Mouse (Mus musculus) MEL (cell line): ENCODE data around the gene Tfdp2.

Experiments
- CHD1 ChIP-seq: IDR thresholded peaks from 2 replicates; pipeline ENCODE4 v1.6.1; 2012; ENCODE audit warnings: low read depth, mild to moderate bottlenecking, inconsistent platforms, low read length, improper control_type of control experiment
- CTCF ChIP-seq, 3 experiments: IDR thresholded peaks in 2 of 3; conservative IDR thresholded peaks in 1 of 3; 2 replicates each; pipeline ENCODE4 v1.5.1; 2011 to 2012; ENCODE audit warnings: low read length in 3 of 3, low read depth in 2 of 3, mild to moderate bottlenecking in 2 of 3, improper control_type of control experiment in 1 of 3, inconsistent platforms in 1 of 3, mixed read lengths in 1 of 3, moderate library complexity in 1 of 3; ENCODE audit not compliant: control insufficient read depth in 1 of 3, insufficient read depth in 1 of 3, poor library complexity in 1 of 3, severe bottlenecking in 1 of 3
- EP300 ChIP-seq, 2 experiments: IDR thresholded peaks; 2 replicates each; pipeline ENCODE4 v1.6.1; 2011; ENCODE audit warnings: improper control_type of control experiment in 2 of 2, low read length in 2 of 2, low read depth in 1 of 2, mild to moderate bottlenecking in 1 of 2
- KAT2A ChIP-seq: conservative IDR thresholded peaks from 2 replicates; pipeline ENCODE4 v1.6.1; 2012; ENCODE audit warnings: low read depth, low read length, improper control_type of control experiment, inconsistent platforms
- NRF1 ChIP-seq: IDR thresholded peaks from 2 replicates; pipeline ENCODE4 v1.6.1; 2014; ENCODE audit warnings: low read depth, mild to moderate bottlenecking, inconsistent platforms, low read length, improper control_type of control experiment, moderate library complexity; ENCODE audit not compliant: poor library complexity, insufficient read depth, severe bottlenecking
- RCOR1 ChIP-seq: IDR thresholded peaks from 2 replicates; pipeline ENCODE4 v1.6.1; 2012; ENCODE audit warnings: low read depth, mild to moderate bottlenecking, inconsistent platforms, low read length, improper control_type of control experiment

DNA sequence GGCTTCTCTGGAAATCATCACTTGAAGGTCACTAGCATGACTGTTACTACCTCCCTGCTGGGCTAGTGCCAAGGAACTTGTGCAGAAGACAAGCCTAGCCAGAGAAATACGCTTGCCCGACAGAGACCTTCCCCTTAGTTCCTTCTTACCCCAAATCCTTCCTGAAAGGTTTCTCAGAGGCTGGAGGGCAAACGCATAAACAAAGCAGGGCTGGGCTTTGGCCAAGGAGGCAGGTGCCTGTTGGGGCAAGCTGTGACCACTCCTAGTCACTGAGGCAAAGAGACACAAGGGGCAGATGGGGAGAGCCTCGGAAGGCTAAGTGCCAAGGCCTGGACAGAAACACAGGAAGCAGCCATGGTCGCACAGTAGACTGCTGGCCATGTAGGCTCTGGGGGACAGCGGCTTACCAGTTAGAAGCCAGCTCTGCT lies 130.4 kb downstream of the Tfdp2 start:
- TF ChIP-seq CTCF (IDR thresholded peaks at IDR 0.05 in 2 of 3, conservative IDR thresholded peaks at IDR 0.05 in 1 of 3; ENCODE audit: control insufficient read depth in 1 of 3, insufficient read depth in 1 of 3, low read depth in 2 of 3, low read length in 3 of 3, poor library complexity in 1 of 3, severe bottlenecking in 1 of 3) = no peak
- TF ChIP-seq RCOR1 = no peak
- TF ChIP-seq KAT2A = no peak
- no peak for TF ChIP-seq EP300 (IDR thresholded peaks at IDR 0.05; ENCODE audit: low read depth in 1 of 2, low read length in 2 of 2)
- TF ChIP-seq NRF1 = no peak
- TF ChIP-seq CHD1 = no peak
